Mouse (Mus musculus) neural tube, embryonic 10.5 days (tissue): ENCODE measurements around the gene Srsx.
"Not testable (repeated sequence)": the region's sequence is repeated elsewhere in the genome, so short reads cannot be mapped to it uniquely, and the experiment has no call there.

Experiments
- DNase-seq: peaks from one replicate; pipeline ENCODE4 v3.0.0-alpha.2; 2017; ENCODE audit warnings: low spot score; ENCODE audit errors: extremely low spot score

Srsx gene

DNA sequence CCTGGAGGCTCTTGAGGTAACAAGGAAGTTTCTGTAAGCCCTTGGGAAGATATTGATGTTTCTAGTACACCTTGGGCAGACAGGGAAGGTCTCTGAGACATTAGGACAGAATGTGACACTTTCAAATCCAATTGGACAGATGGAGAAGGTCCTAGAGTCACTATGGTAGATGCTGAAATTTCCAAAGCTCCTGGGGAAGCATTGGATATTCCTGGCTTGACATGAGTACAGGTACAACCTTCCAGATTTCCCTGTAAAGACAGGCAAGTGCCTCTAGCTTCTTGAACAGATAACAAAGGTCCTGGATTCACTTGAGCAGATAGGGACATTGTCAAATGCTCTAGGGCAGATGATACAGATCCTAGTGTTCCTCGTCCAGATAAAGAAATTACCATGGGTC is at the start of gene Srsx:
Srsx (minus strand) TSS at position 101 of the 400 bp plus-strand sequence.
- not testable (repeated sequence) for DNase-seq

DNA sequence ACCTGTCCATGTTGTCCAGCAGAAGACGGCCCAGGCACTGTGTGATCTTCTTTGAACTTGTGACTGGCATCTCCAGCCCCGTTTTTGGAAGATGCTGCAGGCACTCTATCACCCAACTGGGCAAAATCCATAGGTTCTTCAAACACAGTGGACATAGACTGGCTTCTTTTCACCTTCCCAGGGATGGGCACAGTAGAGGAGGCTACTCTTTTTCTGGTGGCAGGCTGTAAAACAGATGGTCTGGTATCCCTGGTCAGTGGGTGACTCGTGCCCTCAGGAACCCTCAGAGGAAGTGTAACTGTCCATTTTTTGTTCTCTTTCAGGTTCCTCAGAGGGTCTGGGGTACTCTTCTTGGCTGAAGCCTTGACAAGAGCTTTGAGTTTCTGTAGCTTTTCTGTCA is 24.5 kb upstream of the Srsx start, which contains the start of gene Gm17577:
Gm17577 (minus strand) TSS at position 101 of the 400 bp plus-strand sequence.
- DNase-seq = not testable (repeated sequence)
